Mouse (Mus musculus) heart, postnatal 0 days (tissue): ENCODE measurements around the gene Cd244a. TPM values are rescaled to one million over a fixed set of nuclear protein-coding genes. Genes with fewer than 3 reads are reported as not detected.

Experiments
- ATAC-seq: fragments of 200-750 bp; cut with Nextera tagmentation; 2 replicates; pipeline ENCODE4 v1.8.0; 2017; ENCODE audit warnings: low read depth, moderate number of reproducible peaks, moderate library complexity; ENCODE audit not compliant: insufficient read depth
- DNase-seq: peaks from one replicate; pipeline ENCODE4 v3.0.0-alpha.2; 2016; ENCODE audit warnings: low spot score
- H3K27ac ChIP-seq: fragments of 300-500 bp; sonication (generic); 2 replicates; pipeline ENCODE4 v1.5.1; 2014; ENCODE audit warnings: low read depth, mild to moderate bottlenecking
- H3K27me3 ChIP-seq: fragments of 300-500 bp; sonication (generic); 2 replicates; pipeline ENCODE4 v1.6.1; 2014; ENCODE audit warnings: low read length, mixed read lengths; ENCODE audit not compliant: control insufficient read depth, insufficient read depth
- H3K36me3 ChIP-seq: fragments of 300-500 bp; sonication (generic); replicated peaks from 2 replicates; pipeline ENCODE4 v1.6.1; 2014; ENCODE audit warnings: low read length, mixed read lengths; ENCODE audit not compliant: control insufficient read depth, insufficient read depth
- H3K4me1 ChIP-seq: fragments of 300-500 bp; sonication (generic); 2 replicates; pipeline ENCODE4 v1.6.1; 2014; ENCODE audit warnings: antibody characterized with exemption; ENCODE audit not compliant: control insufficient read depth, insufficient read depth
- H3K4me2 ChIP-seq: fragments of 300-500 bp; sonication (generic); 2 replicates; pipeline ENCODE4 v1.6.1; 2014; ENCODE audit warnings: low read depth, mild to moderate bottlenecking, low read length, moderate library complexity
- H3K4me3 ChIP-seq: fragments of 300-500 bp; sonication (generic); 2 replicates; pipeline ENCODE4 v1.5.1; 2014; ENCODE audit warnings: low read depth, low read length
- H3K9ac ChIP-seq: fragments of 300-500 bp; sonication (generic); replicated peaks from 2 replicates; pipeline ENCODE4 v1.6.1; 2014; ENCODE audit warnings: low read depth, low read length, mixed read lengths
- H3K9me3 ChIP-seq: fragments of 300-500 bp; sonication (generic); replicated peaks from 2 replicates; pipeline ENCODE4 v1.6.1; 2016; ENCODE audit warnings: low read length; ENCODE audit not compliant: control insufficient read depth
- CTCF ChIP-seq: IDR thresholded peaks from 2 replicates; pipeline ENCODE4 v1.5.1; 2016; ENCODE audit warnings: antibody characterized with exemption, control low read depth, low read depth
- EP300 ChIP-seq: IDR thresholded peaks from 2 replicates; pipeline ENCODE4 v1.6.1; 2016; ENCODE audit warnings: antibody characterized with exemption, low read depth
- WGBS: fragments of 180-500 bp; shearing (Covaris S2); extraction: QIAGEN DNeasy Blood & Tissue Kit; methylation state at CpG from one replicate; pipeline ENCODE4 v1.1.7; 2014; 5-methylcytosine and 5-hydroxymethylcytosine counted together
- microRNA-seq: library from miRNA; unstranded; fragments of <30 nt; microRNA quantifications from one replicate; pipeline ENCODE4, GENCODE M21; 2016
- polyA plus RNA-seq: library from polyadenylated mRNA; unstranded; fragments of >200 nt; fragmentation: Nextera tagmentation; extraction: Ambion mirVana; gene quantifications from 2 replicates; pipeline ENCODE4 v1.2.1, GENCODE M21; 2015
- total RNA-seq: library from RNA; depleted of rRNA; stranded (reverse); fragments of >200 nt; gene quantifications from 2 replicates; pipeline ENCODE4 v1.2.3, GENCODE M21; 2014; ENCODE audit warnings: low replicate concordance; rRNA removed

Cd244a gene
- total and polyA plus RNA-seq, 2 experiments from 2014 or later, result 0.16 to 4.0 TPM

DNA sequence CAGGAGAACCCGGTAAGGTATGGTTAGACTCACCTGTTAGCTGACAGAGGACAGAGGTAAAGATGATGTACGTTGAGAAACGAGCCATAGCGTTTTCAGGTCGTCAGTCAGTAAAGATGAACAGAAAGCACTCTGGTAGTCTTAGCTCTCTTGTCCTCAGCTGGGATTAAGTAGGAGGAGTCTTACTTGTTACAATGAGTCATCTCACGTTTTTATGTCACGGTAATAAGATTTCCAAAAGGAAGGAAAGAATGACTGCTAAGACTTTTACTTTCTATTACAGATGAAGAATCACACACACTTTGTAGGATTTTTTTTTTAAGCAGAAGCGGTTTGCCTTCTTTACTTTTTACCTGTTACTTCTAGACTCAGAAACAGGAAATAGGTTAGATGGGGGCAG is 89.8 kb downstream of the Cd244a start:
- Histone ChIP-seq H3K27ac (no peak overlapping the region), H3K36me3 (no peaks in the 10 kb centered on the region), H3K27me3 (no peaks in the 10 kb centered on the region), H3K4me1 (no peaks in the 10 kb centered on the region), H3K4me3 (no peak overlapping the region), H3K4me2 (no peak overlapping the region), H3K9me3 (no peaks in the 10 kb centered on the region), H3K9ac (no peak overlapping the region)
- 60% methylated on average over 8 of the region's 8 CpGs for WGBS
- ATAC-seq, result no peak
- DNase-seq, result no peak
- TF ChIP-seq EP300, result no peak
- no peak for TF ChIP-seq CTCF

DNA sequence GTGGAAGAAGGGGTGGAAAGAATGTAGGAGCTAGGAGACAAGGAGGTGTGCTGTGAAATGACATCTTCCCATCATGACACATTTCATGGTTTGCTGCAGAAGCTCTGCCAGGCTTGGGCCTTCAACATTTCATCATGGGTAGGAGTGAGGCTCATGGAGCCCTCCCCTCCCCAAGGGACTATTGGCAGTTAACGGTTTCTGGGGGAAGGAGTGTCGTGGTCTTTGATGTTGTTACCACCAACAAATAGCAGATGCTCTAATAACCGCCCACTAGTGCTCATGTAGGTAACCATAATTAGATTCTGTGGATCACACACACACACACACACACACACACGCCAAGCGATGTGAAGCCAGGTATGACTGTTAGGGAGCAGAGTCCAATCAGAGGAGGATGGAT is 93.7 kb downstream of the Cd244a start, which contains the start of gene Slamf7:
TSS of gene Slamf7 (minus strand) at position 302 of the 400 bp plus-strand sequence.
- Histone ChIP-seq H3K36me3 (no peaks in the 10 kb centered on the region), H3K9ac (no peak within 1 kb of the TSS), H3K27ac (no peak within 1 kb of the TSS), H3K4me2 (no peak within 1 kb of the TSS), H3K4me1 (no peaks in the 10 kb centered on the region), H3K9me3 (no peaks in the 10 kb centered on the region), H3K27me3 (no peaks in the 10 kb centered on the region), H3K4me3 (no peak within 1 kb of the TSS)
- no peak for ATAC-seq
- TF ChIP-seq EP300 (no peak), CTCF (no peak)
- 85% methylated on average over 5 of the region's 5 CpGs for WGBS
- DNase-seq, result no peak

DNA sequence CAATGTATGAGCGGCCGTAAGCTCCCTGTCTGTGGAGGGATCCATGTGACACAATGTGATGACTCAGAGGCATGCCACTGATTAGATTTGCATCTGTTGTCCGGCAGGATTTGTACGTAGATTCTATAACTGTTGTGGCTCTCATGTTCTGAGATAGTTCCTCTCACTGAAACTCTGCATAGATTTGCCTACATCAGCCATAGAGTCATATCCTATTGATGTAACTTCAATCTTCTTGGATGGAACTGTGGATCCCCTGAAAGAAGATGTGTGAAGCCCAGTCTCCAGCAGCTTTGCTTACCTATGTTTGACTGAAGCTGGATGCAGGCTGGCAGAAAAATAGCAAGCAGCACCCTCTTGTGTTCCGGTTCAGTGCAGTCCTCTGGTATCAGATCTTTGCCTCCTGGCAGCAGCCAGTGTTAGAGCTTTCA is 99.6 kb downstream of the Cd244a start:
- Histone ChIP-seq H3K4me3 (no peak overlapping the region), H3K4me2 (no peak overlapping the region), H3K4me1 (no peaks in the 10 kb centered on the region), H3K9ac (no peak overlapping the region), H3K27ac (no peak overlapping the region), H3K27me3 (no peaks in the 10 kb centered on the region), H3K9me3 (no peaks in the 10 kb centered on the region), H3K36me3 (no peaks in the 10 kb centered on the region)
- no peak for DNase-seq
- no peak for ATAC-seq
- TF ChIP-seq CTCF (peak; percentile 26), EP300 (no peak)
- 43% methylated on average over 5 of the region's 5 CpGs for WGBS

Small RNA genes lying within 50 kb of the gene (microRNA-seq; reads per million reads assigned to microRNA genes)
- gene Mir7683, result not detected

Other genes starting within 250 kb of the Cd244a start
- 20.8 and 27.1 TPM in 2 replicates for gene Dedd, start 230.0 kb upstream of the Cd244a start, total RNA-seq
- gene Dedd, start 230.0 kb upstream of the Cd244a start, polyA plus RNA-seq, result 30.0 and 31.7 TPM in 2 replicates
- gene Nit1, start 213.5 kb upstream of the Cd244a start, total RNA-seq, result 39.6 and 41.5 TPM in 2 replicates
- gene Nit1, start 213.5 kb upstream of the Cd244a start, polyA plus RNA-seq, result 31.4 and 35.2 TPM in 2 replicates
- 9.3 and 9.7 TPM in 2 replicates for gene Pfdn2, start 213.5 kb upstream of the Cd244a start, total RNA-seq
- gene Pfdn2, start 213.5 kb upstream of the Cd244a start, polyA plus RNA-seq, result 81.8 and 94.7 TPM in 2 replicates
- 0.19 and 3.2 TPM in 2 replicates for gene Klhdc9, start 198.4 kb upstream of the Cd244a start, total RNA-seq
- gene Klhdc9, start 198.4 kb upstream of the Cd244a start, polyA plus RNA-seq, result 1.1 TPM in 2 replicates
- 2.7 TPM in 1 of 2 replicates, not detected in the other for gene Nectin4, start 189.1 kb upstream of the Cd244a start, total RNA-seq
- 0.07 and 0.14 TPM in 2 replicates for gene Nectin4, start 189.1 kb upstream of the Cd244a start, polyA plus RNA-seq
- gene Arhgap30, start 170.2 kb upstream of the Cd244a start, total RNA-seq, result 1.6 and 3.4 TPM in 2 replicates
- gene Arhgap30, start 170.2 kb upstream of the Cd244a start, polyA plus RNA-seq, result 0.52 and 0.79 TPM in 2 replicates
- 80.2 and 82.0 TPM in 2 replicates for gene Usf1, start 147.9 kb upstream of the Cd244a start, total RNA-seq
- 47.7 and 48.8 TPM in 2 replicates for gene Usf1, start 147.9 kb upstream of the Cd244a start, polyA plus RNA-seq
- gene Tstd1, start 140.3 kb upstream of the Cd244a start, total RNA-seq, result not detected in 2 replicates
- 1.1 and 2.5 TPM in 2 replicates for gene Tstd1, start 140.3 kb upstream of the Cd244a start, polyA plus RNA-seq
- 45.6 and 75.5 TPM in 2 replicates for gene F11r, start 121.7 kb upstream of the Cd244a start, total RNA-seq
- 75.8 and 78.3 TPM in 2 replicates for gene F11r, start 121.7 kb upstream of the Cd244a start, polyA plus RNA-seq
- gene Alyref2, start 55.7 kb upstream of the Cd244a start, total RNA-seq, result 8.0 and 10.0 TPM in 2 replicates
- 13.5 and 14.6 TPM in 2 replicates for gene Alyref2, start 55.7 kb upstream of the Cd244a start, polyA plus RNA-seq
- gene Itln1, start 23.9 kb upstream of the Cd244a start, total RNA-seq, result not detected in 2 replicates
- gene Itln1, start 23.9 kb upstream of the Cd244a start, polyA plus RNA-seq, result not detected in 2 replicates
- gene Ly9, start 48.2 kb downstream of the Cd244a start, total RNA-seq, result 0.31 TPM in 1 of 2 replicates, not detected in the other
- gene Ly9, start 48.2 kb downstream of the Cd244a start, polyA plus RNA-seq, result 0.18 and 0.21 TPM in 2 replicates
- not detected in 2 replicates for gene Slamf7, start 93.8 kb downstream of the Cd244a start, total RNA-seq
- 0.12 and 0.14 TPM in 2 replicates for gene Slamf7, start 93.8 kb downstream of the Cd244a start, polyA plus RNA-seq
- gene Cd48, start 122.8 kb downstream of the Cd244a start, total RNA-seq, result 2.0 TPM in 1 of 2 replicates, not detected in the other
- 2.1 and 2.6 TPM in 2 replicates for gene Cd48, start 122.8 kb downstream of the Cd244a start, polyA plus RNA-seq
- gene Slamf1, start 207.9 kb downstream of the Cd244a start, total RNA-seq, result 0.15 TPM in 1 of 2 replicates, not detected in the other
- gene Slamf1, start 207.9 kb downstream of the Cd244a start, polyA plus RNA-seq, result 0.10 and 0.14 TPM in 2 replicates